Mouse (Mus musculus) heart, adult 2 months (tissue): ENCODE data around the gene Gm21988. TPM values are rescaled to one million over a fixed set of nuclear protein-coding genes. Genes with fewer than 3 reads are reported as not detected.

Experiments
- DNase-seq, 2 experiments: peaks; one replicate each; pipeline ENCODE4 v3.0.0; 2021
- H3K27ac ChIP-seq: fragments of 200-600 bp; 2 replicates; pipeline ENCODE4 v1.8.1; 2022
- H3K27me3 ChIP-seq: fragments of 200-500 bp; 2 replicates; pipeline ENCODE4 v1.6.1; 2012; ENCODE audit warnings: mild to moderate bottlenecking, low read length, inconsistent platforms, mixed read lengths; ENCODE audit not compliant: control insufficient read depth, insufficient read depth
- H3K36me3 ChIP-seq: fragments of 200-500 bp; 2 replicates; pipeline ENCODE4 v1.6.1; 2012; ENCODE audit warnings: low read length, inconsistent platforms; ENCODE audit not compliant: control insufficient read depth, insufficient read depth
- H3K4me1 ChIP-seq: fragments of 200-500 bp; 2 replicates; pipeline ENCODE4 v1.6.1; 2011; ENCODE audit warnings: low read length; ENCODE audit not compliant: control insufficient read depth, insufficient read depth
- H3K4me3 ChIP-seq: fragments of 200-600 bp; 2 replicates; pipeline ENCODE4 v1.8.1; 2022
- H3K79me2 ChIP-seq: fragments of 200-500 bp; replicated peaks from 2 replicates; pipeline ENCODE4 v1.6.1; 2012; ENCODE audit warnings: mild to moderate bottlenecking, inconsistent platforms, low read length, moderate library complexity, mixed read lengths; ENCODE audit not compliant: control insufficient read depth, insufficient read depth
- H3K9ac ChIP-seq: fragments of 200-500 bp; 2 replicates; pipeline ENCODE4 v1.6.1; 2012; ENCODE audit warnings: low read depth, mild to moderate bottlenecking, control low read depth, inconsistent platforms, low read length, mixed read lengths
- CTCF ChIP-seq: fragments of 200-600 bp; IDR thresholded peaks from 2 replicates; pipeline ENCODE4 v1.8.1; 2022; ENCODE audit warnings: antibody characterized with exemption, mild to moderate bottlenecking, moderate library complexity
- EP300 ChIP-seq: fragments of 200-500 bp; IDR thresholded peaks from 2 replicates; pipeline ENCODE4 v1.6.1; 2011; ENCODE audit warnings: low read depth, low read length, control low read depth; ENCODE audit not compliant: insufficient read depth
- POLR2A ChIP-seq: fragments of 200-500 bp; IDR thresholded peaks from 2 replicates; pipeline ENCODE4 v1.6.1; 2011; ENCODE audit warnings: mild to moderate bottlenecking, low read depth, low read length, control low read depth; ENCODE audit not compliant: insufficient read depth
- WGBS: fragments of 180-500 bp; shearing (Covaris S2); methylation state at CpG from one replicate; pipeline ENCODE4 v1.1.7; 2018; 5-methylcytosine and 5-hydroxymethylcytosine counted together
- intact Hi-C: fragments of 180-260 bp; cut with DNase I; formaldehyde crosslinking; loops from one replicate; pipeline ENCODE4 v1.15.1; 2025
- polyA plus RNA-seq: library from polyadenylated mRNA; depleted of rRNA; stranded (reverse); fragments of >200 nt; gene quantifications from 2 replicates; pipeline ENCODE4 v1.2.3, GENCODE M21; 2012
- total RNA-seq, 2 experiments: library from RNA; stranded (reverse); gene quantifications; 2 replicates each; pipeline ENCODE4 v1.2.3; 2021

The Gm21988 gene
- total and polyA plus RNA-seq, 3 experiments, result 2.0 to 5.5 (median 3.4) TPM

DNA sequence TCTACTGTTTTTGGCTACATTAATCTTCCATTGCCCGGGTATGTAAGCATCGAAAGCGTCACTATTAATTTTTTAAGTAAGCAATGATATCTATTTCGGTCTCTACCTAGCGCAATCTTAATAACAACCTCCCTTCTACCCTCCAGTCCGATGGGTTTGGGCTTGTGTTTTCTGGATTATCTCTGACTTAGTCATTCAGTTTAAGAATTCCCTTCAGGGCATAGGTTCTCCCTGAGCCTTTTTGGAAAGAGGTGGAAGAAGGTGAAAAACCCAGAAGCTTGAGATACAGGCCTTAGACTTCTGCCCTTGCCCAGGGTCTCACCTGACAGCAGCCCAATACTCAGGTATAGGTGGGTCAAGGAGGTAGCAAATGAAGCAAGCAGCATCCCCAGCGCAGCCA, 19.8 kb downstream of the Gm21988 start:
- no peaks in the 10 kb centered on the region for H3K27me3 ChIP-seq
- intact Hi-C loops, result no loop called here

GRCm38 (mm10) chr11:70218741-70219470, 20.7 kb downstream of the Gm21988 start:
- Histone ChIP-seq H3K27me3 (peaks cover 2% of the 10 kb centered on the region; the same call in 1 of the 2 replicates), H3K36me3 (no peaks in the 10 kb centered on the region), H3K79me2 (no peaks in the 10 kb centered on the region), H3K9ac (no peak overlapping the region), H3K4me1 (peaks cover 5% of the 10 kb centered on the region), H3K4me3 (no peak overlapping the region), H3K27ac (no peak overlapping the region)
- no peak for TF ChIP-seq POLR2A
- no peak for TF ChIP-seq CTCF
- TF ChIP-seq EP300, result no peak
- intact Hi-C loops, result no loop called here
- 92% methylated on average over 15 of the region's 15 CpGs for WGBS
- DNase-seq, result no peak

More for the DNA sequence above, 19.8 kb downstream of the Gm21988 start:
- no peak for TF ChIP-seq POLR2A
- no peak for TF ChIP-seq EP300
- no peak for TF ChIP-seq CTCF
- peaks cover 5% of the 10 kb centered on the region for H3K4me1 ChIP-seq
- no peak for DNase-seq
- H3K79me2 ChIP-seq, result no peaks in the 10 kb centered on the region
- H3K4me3 ChIP-seq, result peak overlapping the region; percentile 70
- peak overlapping the region; percentile 86 for H3K27ac ChIP-seq
- peaks cover 3% of the 10 kb centered on the region for H3K36me3 ChIP-seq
- peak overlapping the region; percentile 57 for H3K9ac ChIP-seq
- WGBS, result 82% methylated on average over 7 of the region's 7 CpGs

DNA sequence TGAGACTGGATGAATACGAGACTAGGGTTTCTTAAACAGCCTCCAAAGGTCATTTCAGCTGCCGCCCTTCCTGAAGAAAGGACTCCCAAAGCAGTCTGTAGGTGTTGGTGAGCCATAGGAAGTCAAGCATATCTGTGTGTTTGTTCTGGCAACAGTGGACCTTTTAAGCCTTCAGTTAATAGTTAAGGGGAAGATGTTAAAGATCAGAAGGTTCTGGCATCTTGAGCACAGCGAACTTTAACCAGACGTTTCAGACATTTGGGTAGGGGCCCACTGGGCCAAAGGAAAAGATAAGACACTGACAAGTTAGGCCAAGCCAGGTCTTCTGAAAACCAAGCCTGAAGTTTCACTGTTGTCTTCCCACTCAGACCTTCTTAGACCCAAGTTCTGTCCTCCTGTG, 21.6 kb downstream of the Gm21988 start:
- no peak for DNase-seq
- intact Hi-C loops, result no loop called here
- Histone ChIP-seq H3K27ac (no peak overlapping the region), H3K4me1 (peaks cover 4% of the 10 kb centered on the region), H3K4me3 (no peak overlapping the region), H3K27me3 (peaks cover 4% of the 10 kb centered on the region; the same call in 1 of the 2 replicates), H3K9ac (no peak overlapping the region), H3K79me2 (no peaks in the 10 kb centered on the region), H3K36me3 (no peaks in the 10 kb centered on the region)
- 65% methylated on average over 4 of the region's 4 CpGs for WGBS
- TF ChIP-seq POLR2A, result no peak
- no peak for TF ChIP-seq CTCF
- no peak for TF ChIP-seq EP300

DNA sequence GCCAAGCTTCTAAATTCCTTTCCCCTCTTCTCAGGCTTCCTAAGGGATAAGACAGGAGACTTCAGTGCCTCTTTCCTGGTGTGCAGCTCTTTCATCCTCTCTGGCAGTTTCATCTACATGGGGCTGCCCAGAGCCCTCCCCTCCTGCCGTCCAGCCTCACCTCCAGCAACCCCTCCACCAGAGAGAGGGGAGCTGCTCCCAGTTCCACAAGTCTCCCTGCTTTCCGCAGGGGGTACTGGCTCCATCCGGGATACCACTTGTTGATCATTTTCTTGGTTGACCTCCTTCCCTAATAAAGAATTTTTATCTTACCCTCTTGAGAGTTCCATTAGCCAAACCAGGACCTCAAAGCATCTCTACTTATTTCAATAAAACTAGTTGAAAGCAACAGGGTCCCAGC, 23.5 kb downstream of the Gm21988 start:
- intact Hi-C loops, result no loop called here
- H3K27me3 ChIP-seq, result peaks cover 4% of the 10 kb centered on the region; the same call in 1 of the 2 replicates
- no peak for DNase-seq

GRCm38 (mm10) chr11:70215301-70215700, 24.3 kb downstream of the Gm21988 start:
- Histone ChIP-seq H3K27me3 (peaks cover 4% of the 10 kb centered on the region; the same call in 1 of the 2 replicates), H3K79me2 (no peaks in the 10 kb centered on the region), H3K4me3 (no peak overlapping the region), H3K9ac (no peak overlapping the region), H3K36me3 (no peaks in the 10 kb centered on the region), H3K27ac (no peak overlapping the region), H3K4me1 (peaks cover 6% of the 10 kb centered on the region)
- TF ChIP-seq EP300, result no peak
- no peak for TF ChIP-seq POLR2A
- TF ChIP-seq CTCF, result no peak
- intact Hi-C loops, result no loop called here
- no peak for DNase-seq
- 28% methylated on average over 22 of the region's 22 CpGs for whole genome bisulfite sequencing

More for the DNA sequence above, 23.5 kb downstream of the Gm21988 start:
- Histone ChIP-seq H3K79me2 (no peaks in the 10 kb centered on the region), H3K9ac (no peak overlapping the region), H3K4me1 (peaks cover 6% of the 10 kb centered on the region), H3K4me3 (no peak overlapping the region), H3K36me3 (no peaks in the 10 kb centered on the region), H3K27ac (no peak overlapping the region)
- TF ChIP-seq CTCF, result no peak
- WGBS, result 68% methylated on average over 3 of the region's 3 CpGs

GRCm38 (mm10) chr11:70214856-70215209, 24.8 kb downstream of the Gm21988 start:
- TF ChIP-seq EP300, result no peak
- TF ChIP-seq CTCF, result no peak
- TF ChIP-seq POLR2A, result no peak
- peaks cover 3% of the 10 kb centered on the region for H3K4me1 ChIP-seq
- DNase-seq, result no peak
- no peak overlapping the region; the same call in 1 of the 2 replicates for H3K4me3 ChIP-seq
- H3K9ac ChIP-seq, result no peak overlapping the region
- WGBS, result 18% methylated on average over 18 of the region's 18 CpGs
- H3K27me3 ChIP-seq, result peaks cover 4% of the 10 kb centered on the region; the same call in 1 of the 2 replicates
- no peak overlapping the region for H3K27ac ChIP-seq
- H3K36me3 ChIP-seq, result no peaks in the 10 kb centered on the region
- no peaks in the 10 kb centered on the region for H3K79me2 ChIP-seq
- intact Hi-C loops, result loop anchor here (5.0 kb wide), 1 partner anchor 43 kb away; no protein-coding TSS in a partner anchor
